Comparison of ENCODE assay signal across 8 mouse cellular contexts in genomic region chr2:32423481-32424331, GRCm38 (mm10). TPM values are rescaled to one million over a fixed set of nuclear protein-coding genes. Genes with fewer than 3 reads are reported as not detected.
DNase-seq lines count a peak whose midpoint lies in the region; ATAC-seq and TF ChIP-seq lines count a peak whose summit lies in the region.

No protein-coding gene starts in this region.

- H3K4me1 ChIP-seq in erythroblast, embryonic 14.5 days (ENCODE audit: control insufficient read depth), result peaks cover 46% of the 10 kb centered on the region
- peaks cover 48% of the 10 kb centered on the region for H3K4me1 ChIP-seq in heart, postnatal 0 days (ENCODE audit: control insufficient read depth, insufficient read depth)

- WGBS in heart, postnatal 0 days, result 3% methylated on average over 14 of the region's 14 CpGs

- TF ChIP-seq EP300 in heart, postnatal 0 days (IDR thresholded peaks at IDR 0.05; ENCODE audit: low read depth), result peak; percentile 56; the same call in 1 of the 2 replicates

- H3K27ac ChIP-seq in heart, postnatal 0 days (ENCODE audit: low read depth), result peak overlapping the region; percentile 84

- H3K9me3 ChIP-seq in erythroblast, embryonic 14.5 days (ENCODE audit: control insufficient read depth, low read length), result no peaks in the 10 kb centered on the region
- H3K9me3 ChIP-seq in heart, postnatal 0 days (replicated peaks; ENCODE audit: control insufficient read depth, low read length), result no peaks in the 10 kb centered on the region

- peak; percentile 89 for ATAC-seq in heart, postnatal 0 days (ENCODE audit: insufficient read depth, low read depth)

- H3K4me3 ChIP-seq in erythroblast, embryonic 14.5 days (replicated peaks), result peak overlapping the region; percentile 48
- H3K4me3 ChIP-seq in heart, postnatal 0 days (ENCODE audit: low read depth, low read length), result peak overlapping the region; percentile 46

- H3K9ac ChIP-seq in heart, postnatal 0 days (replicated peaks; ENCODE audit: low read depth, low read length), result peak overlapping the region; percentile 44

- DNase-seq in layer of hippocampus, adult 9-11 months, result peak; percentile 65
- no peak for DNase-seq in layer of hippocampus, postnatal 25 days (ENCODE audit: extremely low spot score in 1 of 2, low spot score in 1 of 2)
- DNase-seq in adrenal gland, postnatal 36 days, result peak; percentile 80 to 83
- peak; percentile 97 for DNase-seq in heart, postnatal 0 days (ENCODE audit: low spot score)
- peak; percentile 87 for DNase-seq in kidney, postnatal 10 days
- DNase-seq in lung, postnatal 4 days, result peak; percentile 84 to 86
- peak; percentile 84 for DNase-seq in retina, postnatal 1 day

- peak overlapping the region; percentile 70 for H3K4me2 ChIP-seq in heart, postnatal 0 days (ENCODE audit: low read depth, low read length)

- H3K27me3 ChIP-seq in erythroblast, embryonic 14.5 days (ENCODE audit: control insufficient read depth), result no peaks in the 10 kb centered on the region
- H3K27me3 ChIP-seq in heart, postnatal 0 days (ENCODE audit: control insufficient read depth, insufficient read depth, low read length), result no peaks in the 10 kb centered on the region

- no peak for TF ChIP-seq CTCF in heart, postnatal 0 days (IDR thresholded peaks at IDR 0.05; ENCODE audit: low read depth)

- peaks cover 26% of the 10 kb centered on the region for H3K36me3 ChIP-seq in erythroblast, embryonic 14.5 days (ENCODE audit: control insufficient read depth)
- H3K36me3 ChIP-seq in heart, postnatal 0 days (replicated peaks; ENCODE audit: control insufficient read depth, insufficient read depth, low read length), result peaks cover 21% of the 10 kb centered on the region

RNA-seq across cellular contexts. Expression of gene Naif1, which starts 26.6 kb away (rescaled TPM):
- 1 to 10 TPM; 4.1 to 4.2 TPM for total RNA-seq in layer of hippocampus, postnatal 25 days (2021)
- total RNA-seq in adrenal gland, postnatal 36 days (2021), result 1 to 10 TPM; 4.3 to 5.2 TPM
- 0.26 and 0.29 TPM in 2 replicates for polyA plus RNA-seq in erythroblast, embryonic 14.5 days (2012)
- total RNA-seq in heart, postnatal 0 days (2014; rRNA removed; ENCODE audit: low replicate concordance), result 3.2 and 4.2 TPM in 2 replicates
- 3.3 and 3.5 TPM in 2 replicates for polyA plus RNA-seq in heart, postnatal 0 days (2015; fragmentation: Nextera tagmentation; extraction: Ambion mirVana)

RNA-seq across cellular contexts. Expression of gene Slc25a25, which starts 27.5 kb away (rescaled TPM):
- 10 to 100 TPM; 53.5 to 55.2 TPM for total RNA-seq in layer of hippocampus, postnatal 25 days (2021)
- 10 to 100 TPM; 78.8 to 99.7 TPM for total RNA-seq in adrenal gland, postnatal 36 days (2021)
- 1.9 and 2.0 TPM in 2 replicates for polyA plus RNA-seq in erythroblast, embryonic 14.5 days (2012)
- 12.5 and 16.0 TPM in 2 replicates for total RNA-seq in heart, postnatal 0 days (2014; rRNA removed; ENCODE audit: low replicate concordance)
- polyA plus RNA-seq in heart, postnatal 0 days (2015; fragmentation: Nextera tagmentation; extraction: Ambion mirVana), result 6.5 and 6.6 TPM in 2 replicates

RNA-seq across cellular contexts. Expression of gene Ptges2, which starts 28.0 kb away (rescaled TPM):
- total RNA-seq in layer of hippocampus, postnatal 25 days (2021), result 10 to 100 TPM; 40.1 to 41.9 TPM
- total RNA-seq in adrenal gland, postnatal 36 days (2021), result 10 to 100 TPM; 58.2 to 58.7 TPM
- 0.21 and 0.44 TPM in 2 replicates for polyA plus RNA-seq in erythroblast, embryonic 14.5 days (2012)
- total RNA-seq in heart, postnatal 0 days (2014; rRNA removed; ENCODE audit: low replicate concordance), result 33.9 and 46.7 TPM in 2 replicates
- polyA plus RNA-seq in heart, postnatal 0 days (2015; fragmentation: Nextera tagmentation; extraction: Ambion mirVana), result 62.6 and 65.4 TPM in 2 replicates

RNA-seq across cellular contexts. Expression of gene Lcn2, which starts 35.7 kb away (rescaled TPM):
- total RNA-seq in layer of hippocampus, postnatal 25 days (2021), result under 1 TPM; 0.56 to 0.81 TPM
- 1 to 10 TPM; 1.1 to 3.9 TPM for total RNA-seq in adrenal gland, postnatal 36 days (2021)
- polyA plus RNA-seq in erythroblast, embryonic 14.5 days (2012), result 0.19 and 0.32 TPM in 2 replicates
- total RNA-seq in heart, postnatal 0 days (2014; rRNA removed; ENCODE audit: low replicate concordance), result 1.1 and 6.0 TPM in 2 replicates
- polyA plus RNA-seq in heart, postnatal 0 days (2015; fragmentation: Nextera tagmentation; extraction: Ambion mirVana), result 1.8 and 2.0 TPM in 2 replicates

RNA-seq across cellular contexts. Expression of gene 1110008P14Rik, which starts 42.0 kb away (rescaled TPM):
- total RNA-seq in layer of hippocampus, postnatal 25 days (2021), result 100 to 1,000 TPM; 194 to 197 TPM
- total RNA-seq in adrenal gland, postnatal 36 days (2021), result 100 to 1,000 TPM; 175 to 184 TPM
- 29.8 and 38.6 TPM in 2 replicates for polyA plus RNA-seq in erythroblast, embryonic 14.5 days (2012)
- 159 and 195 TPM in 2 replicates for total RNA-seq in heart, postnatal 0 days (2014; rRNA removed; ENCODE audit: low replicate concordance)
- 77.0 and 84.9 TPM in 2 replicates for polyA plus RNA-seq in heart, postnatal 0 days (2015; fragmentation: Nextera tagmentation; extraction: Ambion mirVana)

Comparison
In these comparisons a context has a peak if more than half of its experiments do, and no peak if none do; other contexts are left out.
1. DNase-seq: peak in layer of hippocampus, adult 9-11 months (single experiment), adrenal gland, postnatal 36 days (2 of 2), heart, postnatal 0 days (single experiment), kidney, postnatal 10 days (single experiment), lung, postnatal 4 days (2 of 2) and retina, postnatal 1 day (single experiment); none in layer of hippocampus, postnatal 25 days (0 of 2).